Mouse (Mus musculus): ENCODE results near the gene Rps19bp1.

DNA sequence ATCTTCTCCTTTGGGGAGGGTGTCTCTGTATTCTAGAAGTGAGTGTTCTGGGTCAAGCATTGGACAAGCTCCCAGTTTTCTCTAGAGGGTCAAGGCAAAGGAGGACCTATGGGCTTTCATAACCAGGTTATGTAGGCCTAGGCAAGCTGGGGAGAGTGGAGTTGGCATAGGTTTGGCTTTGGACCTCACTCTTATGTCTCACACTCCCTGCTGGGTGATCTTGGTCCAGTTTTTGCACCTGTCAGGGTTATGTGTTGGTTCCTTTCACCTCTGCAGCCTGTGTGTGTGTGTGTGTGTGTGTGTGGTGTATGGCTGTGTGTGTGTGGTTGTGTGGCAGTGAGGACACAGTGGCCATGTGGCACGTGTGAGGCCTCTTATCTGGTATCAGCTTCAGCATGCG is 14.9 kb upstream of the Rps19bp1 start:
- TF ChIP-seq POLR2A (IDR thresholded peaks at IDR 0.05; ENCODE audit: extremely low read depth, insufficient read depth, low read length) (no peak), CTCF (IDR thresholded peaks at IDR 0.05; ENCODE audit: low read depth, low read length) (no peak)

Data from liver, adult 2 months (tissue).